Mouse (Mus musculus): ENCODE results near the gene Trim67.
A peak's percentile ranks its signal among the peaks of the same experiment; 100 is the strongest.

The Trim67 gene

GRCm38 (mm10) chr8:124793661-124794485, 981 bp downstream of the Trim67 start:
- DNase-seq (ENCODE audit: low spot score in 2 of 2) = peak in 1 of 2 experiments; percentile 12

GRCm38 (mm10) chr8:124794486-124794780, 1.5 kb downstream of the Trim67 start:
- DNase-seq (ENCODE audit: low spot score in 2 of 2) = peak; percentile 63 to 71

- no peak for DNase-seq (ENCODE audit: low spot score in 2 of 2)
Measured at GRCm38 (mm10) chr8:124795781-124796488, 3.0 kb downstream of the Trim67 start.

- DNase-seq (ENCODE audit: low spot score in 2 of 2) = no peak
Measured at GRCm38 (mm10) chr8:124800542-124800941, 7.7 kb downstream of the Trim67 start.

- DNase-seq (ENCODE audit: low spot score in 2 of 2) = no peak
Measured at GRCm38 (mm10) chr8:124803824-124804702, 11.2 kb downstream of the Trim67 start.

GRCm38 (mm10) chr8:124805990-124806389, 13.1 kb downstream of the Trim67 start:
- no peak for DNase-seq (ENCODE audit: low spot score in 2 of 2)

- DNase-seq (ENCODE audit: low spot score in 2 of 2) = no peak
Measured at GRCm38 (mm10) chr8:124809419-124809818, 16.5 kb downstream of the Trim67 start.

GRCm38 (mm10) chr8:124810056-124810610, 17.2 kb downstream of the Trim67 start:
- no peak for DNase-seq (ENCODE audit: low spot score in 2 of 2)

- no peak for DNase-seq (ENCODE audit: low spot score in 2 of 2)
Measured at GRCm38 (mm10) chr8:124810689-124811394, 17.9 kb downstream of the Trim67 start.

- DNase-seq (ENCODE audit: low spot score in 2 of 2) = no peak
Measured at GRCm38 (mm10) chr8:124813326-124813725, 20.4 kb downstream of the Trim67 start.

- DNase-seq (ENCODE audit: low spot score in 2 of 2) = no peak
Measured at GRCm38 (mm10) chr8:124815870-124816269, 23.0 kb downstream of the Trim67 start.

- DNase-seq (ENCODE audit: low spot score in 2 of 2) = no peak
Measured at GRCm38 (mm10) chr8:124816866-124817265, 24.0 kb downstream of the Trim67 start.

GRCm38 (mm10) chr8:124817361-124817760, 24.5 kb downstream of the Trim67 start:
- no peak for DNase-seq (ENCODE audit: low spot score in 2 of 2)

GRCm38 (mm10) chr8:124819612-124820115, 26.8 kb downstream of the Trim67 start:
- DNase-seq (ENCODE audit: low spot score in 2 of 2) = no peak

- no peak for DNase-seq (ENCODE audit: low spot score in 2 of 2)
Measured at GRCm38 (mm10) chr8:124820125-124820524, 27.2 kb downstream of the Trim67 start.

- DNase-seq (ENCODE audit: low spot score in 2 of 2) = no peak
Measured at GRCm38 (mm10) chr8:124823497-124823896, 30.6 kb downstream of the Trim67 start.

GRCm38 (mm10) chr8:124826658-124827057, 33.8 kb downstream of the Trim67 start:
- peak in 1 of 2 experiments; percentile 8 for DNase-seq (ENCODE audit: low spot score in 2 of 2)

- peak in 1 of 2 experiments; percentile 32 for DNase-seq (ENCODE audit: low spot score in 2 of 2)
Measured at GRCm38 (mm10) chr8:124827387-124827786, 34.5 kb downstream of the Trim67 start.

GRCm38 (mm10) chr8:124828561-124829240, 35.8 kb downstream of the Trim67 start:
- peak in 1 of 2 experiments; percentile 15 for DNase-seq (ENCODE audit: low spot score in 2 of 2)

- no peak for DNase-seq (ENCODE audit: low spot score in 2 of 2)
Measured at GRCm38 (mm10) chr8:124830050-124830449, 37.2 kb downstream of the Trim67 start.
